Mouse (Mus musculus): Measurements from ENCODE around the gene Ktn1. TPM values are rescaled to one million over a fixed set of nuclear protein-coding genes. Genes with fewer than 3 reads are reported as not detected.

The Ktn1 gene
- polyA plus RNA-seq, 1 experiment, result 55.2 TPM

DNA sequence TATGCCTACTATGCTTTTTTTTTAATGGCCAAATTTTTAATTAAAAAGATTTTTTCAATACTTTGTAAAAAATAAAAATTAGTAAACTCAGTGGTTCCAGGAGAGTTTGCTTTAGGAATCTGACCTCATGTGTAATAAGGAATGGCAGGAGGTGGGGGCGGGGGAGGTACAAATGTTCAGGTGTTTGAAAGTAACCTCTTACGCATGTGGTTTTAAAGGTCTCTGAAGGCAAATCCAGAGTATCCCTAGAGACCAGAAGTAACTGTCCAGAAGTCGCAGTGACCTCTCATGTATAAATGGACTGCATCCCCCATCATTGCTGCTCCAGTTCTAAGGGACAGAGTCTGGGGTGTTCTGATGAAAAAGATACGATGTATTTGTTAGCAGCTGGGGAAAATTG lies 3.0 kb downstream of the Ktn1 start:
- H3K4me3 ChIP-seq (ENCODE audit: insufficient read depth, low read length), result no peak overlapping the region
- H3K4me1 ChIP-seq (ENCODE audit: control insufficient read depth, insufficient read depth, low read length), result peaks cover 2% of the 10 kb centered on the region; the same call in 1 of the 2 replicates
- H3K27ac ChIP-seq (ENCODE audit: insufficient read depth, low read length), result no peak overlapping the region
- TF ChIP-seq POLR2A (IDR thresholded peaks at IDR 0.05; ENCODE audit: extremely low read depth, insufficient read depth, low read length) (no peak), CTCF (IDR thresholded peaks at IDR 0.05; ENCODE audit: extremely low read depth, insufficient read depth, low read length) (no peak)

DNA sequence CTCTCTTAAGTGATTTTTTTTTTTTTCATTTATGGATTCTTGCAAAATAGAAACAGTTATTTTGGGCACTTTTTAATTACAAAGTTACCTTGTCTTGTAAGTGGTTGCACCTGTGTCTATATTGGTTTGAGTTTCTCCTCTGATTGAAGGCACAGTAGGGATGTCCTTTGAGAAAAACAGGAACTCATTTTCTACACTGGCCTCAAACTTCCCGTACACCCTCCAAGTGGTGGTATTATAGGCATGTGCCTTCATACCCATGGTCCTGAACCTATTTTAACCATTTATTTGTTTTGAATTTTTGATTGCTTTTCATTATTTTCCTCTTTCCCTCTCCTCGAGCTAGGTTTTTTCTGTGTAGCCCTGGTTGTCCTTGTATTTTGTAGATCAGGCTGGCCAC lies 7.2 kb downstream of the Ktn1 start:
- TF ChIP-seq POLR2A (IDR thresholded peaks at IDR 0.05; ENCODE audit: extremely low read depth, insufficient read depth, low read length) (no peak), CTCF (IDR thresholded peaks at IDR 0.05; ENCODE audit: extremely low read depth, insufficient read depth, low read length) (no peak)
- no peak overlapping the region for H3K27ac ChIP-seq (ENCODE audit: insufficient read depth, low read length)
- no peak overlapping the region for H3K4me3 ChIP-seq (ENCODE audit: insufficient read depth, low read length)
- no peaks in the 10 kb centered on the region; the same call in 1 of the 2 replicates for H3K4me1 ChIP-seq (ENCODE audit: control insufficient read depth, insufficient read depth, low read length)

DNA sequence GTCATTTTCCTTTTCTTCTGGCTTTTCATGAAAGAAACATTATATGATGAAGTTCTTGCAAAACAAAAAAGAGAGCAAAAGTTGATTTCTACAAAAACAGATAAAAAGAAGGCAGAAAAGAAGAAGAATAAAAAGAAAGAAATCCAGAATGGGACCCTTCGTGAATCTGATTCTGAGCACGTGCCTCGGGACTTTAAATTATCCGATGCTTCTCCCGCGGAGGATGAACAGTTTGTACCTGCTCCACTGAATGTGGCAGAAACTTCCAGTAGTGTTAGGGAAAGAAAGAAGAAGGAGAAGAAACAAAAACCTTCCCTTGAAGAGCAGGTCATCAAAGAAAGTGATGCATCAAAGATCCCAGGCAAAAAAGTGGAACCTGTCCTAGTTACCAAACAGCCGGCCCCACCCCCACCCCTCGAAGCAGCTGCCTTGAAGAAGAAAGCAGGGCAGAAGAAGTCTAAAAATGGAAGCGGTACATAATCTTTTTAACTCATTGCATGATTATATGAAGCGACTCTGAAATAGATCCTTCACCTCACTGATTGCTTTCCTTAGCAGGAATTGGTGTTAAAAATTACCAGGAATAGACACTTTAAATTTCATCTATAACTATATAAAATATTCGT lies 15.7 kb downstream of the Ktn1 start:
- Histone ChIP-seq H3K4me1 (ENCODE audit: control insufficient read depth, insufficient read depth, low read length) (peaks cover 6% of the 10 kb centered on the region; the same call in 1 of the 2 replicates), H3K27ac (ENCODE audit: insufficient read depth, low read length) (no peak overlapping the region), H3K4me3 (ENCODE audit: insufficient read depth, low read length) (no peak overlapping the region)
- TF ChIP-seq POLR2A (IDR thresholded peaks at IDR 0.05; ENCODE audit: extremely low read depth, insufficient read depth, low read length) (no peak), CTCF (IDR thresholded peaks at IDR 0.05; ENCODE audit: extremely low read depth, insufficient read depth, low read length) (no peak)

GRCm38 (mm10) chr14:47664470-47664864 lies 16.2 kb downstream of the Ktn1 start:
- TF ChIP-seq CTCF (IDR thresholded peaks at IDR 0.05; ENCODE audit: extremely low read depth, insufficient read depth, low read length), result no peak
- no peak for TF ChIP-seq POLR2A (IDR thresholded peaks at IDR 0.05; ENCODE audit: extremely low read depth, insufficient read depth, low read length)
- H3K4me1 ChIP-seq (ENCODE audit: control insufficient read depth, insufficient read depth, low read length), result peaks cover 6% of the 10 kb centered on the region; the same call in 1 of the 2 replicates
- H3K27ac ChIP-seq (ENCODE audit: insufficient read depth, low read length), result no peak overlapping the region
- H3K4me3 ChIP-seq (ENCODE audit: insufficient read depth, low read length), result no peak overlapping the region

DNA sequence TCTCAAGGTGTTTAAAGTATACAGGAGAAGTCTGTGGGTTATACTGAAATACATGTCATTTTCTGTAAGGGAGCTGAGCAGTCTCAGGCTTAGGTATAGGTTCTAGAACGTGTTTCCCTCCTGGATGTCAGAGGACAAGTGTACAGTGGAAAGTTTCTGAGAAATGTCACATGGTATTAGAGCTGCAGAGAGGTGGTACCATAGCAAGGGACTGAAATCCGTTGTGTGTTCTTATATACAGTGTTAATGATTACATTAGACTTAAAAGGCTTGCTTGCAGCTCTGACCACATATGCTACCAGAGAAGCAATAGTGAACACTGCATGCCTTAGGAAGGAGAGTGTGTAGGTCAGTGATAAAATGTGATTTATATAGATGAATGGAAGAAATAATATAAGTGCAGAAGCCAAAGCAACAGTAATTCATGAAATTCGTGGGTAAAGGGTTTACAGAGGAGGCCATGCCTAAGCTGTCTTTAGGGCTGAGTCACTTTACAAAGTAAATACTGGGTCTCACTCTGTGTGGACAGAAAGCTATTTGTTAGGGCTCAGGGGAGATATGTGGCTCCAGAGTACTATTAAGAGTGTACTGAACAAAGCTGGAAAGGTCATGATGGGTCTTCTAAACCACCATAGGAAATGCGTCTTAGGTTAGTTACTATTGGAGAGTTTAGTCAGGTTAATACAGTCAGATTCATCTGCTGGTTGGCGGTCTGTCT lies 17.0 kb downstream of the Ktn1 start:
- TF ChIP-seq CTCF (IDR thresholded peaks at IDR 0.05; ENCODE audit: extremely low read depth, insufficient read depth, low read length), result no peak
- TF ChIP-seq POLR2A (IDR thresholded peaks at IDR 0.05; ENCODE audit: extremely low read depth, insufficient read depth, low read length), result no peak
- peaks cover 6% of the 10 kb centered on the region; the same call in 1 of the 2 replicates for H3K4me1 ChIP-seq (ENCODE audit: control insufficient read depth, insufficient read depth, low read length)
- no peak overlapping the region for H3K4me3 ChIP-seq (ENCODE audit: insufficient read depth, low read length)
- H3K27ac ChIP-seq (ENCODE audit: insufficient read depth, low read length), result no peak overlapping the region

DNA sequence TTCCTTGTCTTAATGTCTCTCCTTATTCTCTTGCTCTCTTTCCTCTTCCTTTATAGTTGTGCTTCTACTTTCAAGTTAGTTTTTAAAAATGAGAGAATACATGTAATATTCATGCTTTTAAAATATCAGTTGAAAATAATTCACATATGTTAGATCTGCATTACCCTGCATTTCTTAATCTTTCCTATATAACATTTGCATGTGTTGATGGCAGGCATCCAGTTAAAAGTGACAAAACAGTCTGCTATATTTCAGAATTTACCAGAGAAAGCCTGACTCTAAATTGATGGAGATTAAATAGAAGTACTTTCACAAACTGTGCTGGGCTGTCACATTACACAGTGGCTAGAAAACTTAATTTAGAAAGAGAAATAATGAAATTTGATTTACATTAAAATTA lies 19.8 kb downstream of the Ktn1 start:
- H3K4me1 ChIP-seq (ENCODE audit: control insufficient read depth, insufficient read depth, low read length), result peaks cover 6% of the 10 kb centered on the region; the same call in 1 of the 2 replicates
- no peak overlapping the region for H3K4me3 ChIP-seq (ENCODE audit: insufficient read depth, low read length)
- no peak for TF ChIP-seq POLR2A (IDR thresholded peaks at IDR 0.05; ENCODE audit: extremely low read depth, insufficient read depth, low read length)
- no peak for TF ChIP-seq CTCF (IDR thresholded peaks at IDR 0.05; ENCODE audit: extremely low read depth, insufficient read depth, low read length)
- no peak overlapping the region for H3K27ac ChIP-seq (ENCODE audit: insufficient read depth, low read length)

GRCm38 (mm10) chr14:47682886-47683285 lies 34.6 kb downstream of the Ktn1 start:
- no peak overlapping the region for H3K4me3 ChIP-seq (ENCODE audit: insufficient read depth, low read length)
- TF ChIP-seq POLR2A (IDR thresholded peaks at IDR 0.05; ENCODE audit: extremely low read depth, insufficient read depth, low read length) (no peak), CTCF (IDR thresholded peaks at IDR 0.05; ENCODE audit: extremely low read depth, insufficient read depth, low read length) (no peak)
- H3K4me1 ChIP-seq (ENCODE audit: control insufficient read depth, insufficient read depth, low read length), result peaks cover 1% of the 10 kb centered on the region; the same call in 1 of the 2 replicates
- H3K27ac ChIP-seq (ENCODE audit: insufficient read depth, low read length), result no peak overlapping the region

DNA sequence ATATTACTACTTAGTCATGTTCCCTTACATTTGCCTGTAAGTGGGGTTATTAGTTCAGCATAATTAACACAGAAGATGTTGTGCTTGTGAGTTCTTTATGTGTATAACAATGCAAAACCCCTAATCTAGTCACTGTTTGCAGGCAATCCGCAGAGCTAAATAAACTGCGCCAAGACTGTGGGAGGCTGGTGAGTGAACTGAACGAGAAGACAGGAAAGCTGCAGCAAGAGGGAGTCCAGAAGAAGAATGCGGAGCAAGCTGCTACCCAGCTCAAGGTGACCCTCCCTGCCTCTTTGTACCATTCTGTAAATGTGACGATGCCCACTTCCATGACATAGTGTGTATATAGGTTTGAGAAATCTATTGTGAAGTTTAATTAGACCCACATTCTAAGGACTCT lies 36.3 kb downstream of the Ktn1 start:
- TF ChIP-seq CTCF (IDR thresholded peaks at IDR 0.05; ENCODE audit: extremely low read depth, insufficient read depth, low read length) (no peak), POLR2A (IDR thresholded peaks at IDR 0.05; ENCODE audit: extremely low read depth, insufficient read depth, low read length) (no peak)
- Histone ChIP-seq H3K4me3 (ENCODE audit: insufficient read depth, low read length) (no peak overlapping the region), H3K27ac (ENCODE audit: insufficient read depth, low read length) (no peak overlapping the region), H3K4me1 (ENCODE audit: control insufficient read depth, insufficient read depth, low read length) (peaks cover 1% of the 10 kb centered on the region; the same call in 1 of the 2 replicates)

DNA sequence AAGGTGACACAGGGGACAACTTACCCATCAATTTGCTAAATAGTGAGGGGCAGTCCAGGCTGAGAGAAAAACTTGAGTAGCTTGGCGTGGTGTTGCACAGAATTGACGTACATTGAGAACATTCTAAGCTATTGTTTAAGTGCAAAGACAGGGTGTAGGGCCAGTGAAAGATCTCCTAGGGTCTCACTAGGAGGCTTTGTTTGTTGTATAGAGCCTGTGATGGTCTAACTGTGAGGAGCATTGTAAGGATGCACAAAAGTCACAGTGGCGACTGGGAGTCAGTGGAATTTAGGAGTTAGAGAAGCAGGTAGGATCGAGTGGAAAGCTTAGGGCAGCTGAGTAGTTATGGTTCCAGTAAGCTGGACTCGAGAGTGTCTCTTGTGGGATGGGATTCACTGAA lies 50.9 kb downstream of the Ktn1 start:
- H3K4me1 ChIP-seq (ENCODE audit: control insufficient read depth, insufficient read depth, low read length), result no peaks in the 10 kb centered on the region
- H3K27ac ChIP-seq (ENCODE audit: insufficient read depth, low read length), result no peak overlapping the region

DNA sequence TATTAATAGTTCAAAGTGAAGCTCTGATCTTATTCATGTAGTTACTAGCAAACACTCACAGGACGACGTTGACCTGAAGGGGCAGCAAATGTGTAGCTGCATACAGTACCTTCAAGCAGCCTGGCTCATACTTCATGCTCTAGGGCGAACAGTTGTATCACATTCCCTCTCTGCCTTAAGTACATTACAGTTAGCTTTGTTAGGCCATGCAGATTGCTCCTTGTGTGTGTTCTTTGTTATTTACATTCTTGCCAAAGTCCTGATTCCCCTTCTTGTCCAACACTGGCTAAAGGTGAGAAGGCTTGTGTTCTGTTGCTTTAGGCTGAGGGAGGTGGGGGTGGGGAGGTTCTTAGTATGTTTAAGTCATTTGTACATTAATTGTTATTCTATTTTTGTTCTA lies 61.3 kb downstream of the Ktn1 start:
- Histone ChIP-seq H3K27ac (ENCODE audit: insufficient read depth, low read length) (no peak overlapping the region), H3K4me1 (ENCODE audit: control insufficient read depth, insufficient read depth, low read length) (peaks cover 5% of the 10 kb centered on the region; the same call in 1 of the 2 replicates), H3K4me3 (ENCODE audit: insufficient read depth, low read length) (no peak overlapping the region)
- TF ChIP-seq CTCF (IDR thresholded peaks at IDR 0.05; ENCODE audit: extremely low read depth, insufficient read depth, low read length) (no peak), POLR2A (IDR thresholded peaks at IDR 0.05; ENCODE audit: extremely low read depth, insufficient read depth, low read length) (no peak)

More for the DNA sequence above, 50.9 kb downstream of the Ktn1 start:
- H3K4me3 ChIP-seq (ENCODE audit: insufficient read depth, low read length), result no peak overlapping the region
- TF ChIP-seq CTCF (IDR thresholded peaks at IDR 0.05; ENCODE audit: extremely low read depth, insufficient read depth, low read length) (no peak), POLR2A (IDR thresholded peaks at IDR 0.05; ENCODE audit: extremely low read depth, insufficient read depth, low read length) (no peak)
